Mouse (Mus musculus): ENCODE measurements around the gene Ebpl.
"Not testable (repeated sequence)": the region's sequence is repeated elsewhere in the genome, so short reads cannot be mapped to it uniquely, and the experiment has no call there.

Ebpl gene

DNA sequence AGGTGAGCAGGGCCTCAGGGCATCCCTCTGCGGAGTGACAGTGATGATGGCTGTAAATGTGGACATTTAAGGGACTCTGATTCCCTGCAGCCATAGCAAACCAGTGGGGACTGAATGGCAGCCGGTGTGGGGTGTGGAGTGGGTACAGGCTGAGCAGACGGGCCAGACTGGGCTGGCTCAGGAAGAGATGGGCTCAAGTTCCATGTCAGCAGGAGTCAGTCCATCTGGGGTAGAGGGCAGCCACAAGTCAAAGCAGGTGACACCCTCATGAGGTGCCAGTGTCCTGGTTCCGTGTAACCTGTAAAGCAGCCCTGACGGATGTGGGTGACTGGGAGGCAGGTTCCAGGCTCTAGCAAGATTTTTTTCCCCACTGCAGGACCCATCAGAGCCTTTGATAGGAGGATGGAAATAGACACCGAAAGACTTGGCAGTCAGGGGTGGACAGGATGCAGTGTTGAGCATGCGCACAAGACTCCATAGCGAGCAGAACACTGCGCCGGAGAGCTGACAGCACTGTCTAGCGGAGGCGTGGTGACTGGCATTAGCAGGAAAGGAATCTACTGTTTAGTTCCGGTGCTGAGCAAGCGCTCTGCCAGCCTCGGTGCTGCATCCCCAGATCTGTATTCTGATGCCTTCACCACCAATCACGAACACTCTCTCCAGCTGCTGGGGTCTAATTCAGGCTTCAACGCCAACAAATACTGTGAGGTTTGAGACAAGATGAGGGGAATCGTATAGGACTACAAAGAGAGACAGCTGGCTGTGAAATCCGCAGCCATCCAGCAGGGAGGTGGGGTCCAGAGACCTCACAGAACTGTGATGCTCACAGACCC lies 32.4 kb downstream of the Ebpl start:
- peak; percentile 7 for DNase-seq (ENCODE audit: low spot score)

DNA sequence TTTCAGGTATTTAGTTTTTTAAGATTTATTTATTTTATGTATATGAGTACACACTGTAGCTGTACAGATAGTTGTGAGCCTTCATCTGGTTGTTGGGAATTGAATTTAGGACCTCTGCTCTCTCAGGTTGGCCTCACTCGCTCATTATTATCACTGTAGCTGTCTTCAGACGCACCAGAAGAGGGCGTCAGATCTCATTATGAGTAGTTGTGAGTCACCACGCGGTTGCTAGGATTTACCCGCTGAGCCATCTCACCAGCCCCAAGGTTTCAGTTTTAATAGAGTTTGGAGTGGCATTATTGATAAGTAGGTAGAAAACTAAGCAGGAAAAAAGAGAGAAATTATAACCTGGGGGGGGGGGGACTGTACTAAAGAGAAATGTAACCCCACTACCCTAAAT lies 33.2 kb downstream of the Ebpl start:
- DNase-seq (ENCODE audit: low spot score): not testable (repeated sequence)

DNA sequence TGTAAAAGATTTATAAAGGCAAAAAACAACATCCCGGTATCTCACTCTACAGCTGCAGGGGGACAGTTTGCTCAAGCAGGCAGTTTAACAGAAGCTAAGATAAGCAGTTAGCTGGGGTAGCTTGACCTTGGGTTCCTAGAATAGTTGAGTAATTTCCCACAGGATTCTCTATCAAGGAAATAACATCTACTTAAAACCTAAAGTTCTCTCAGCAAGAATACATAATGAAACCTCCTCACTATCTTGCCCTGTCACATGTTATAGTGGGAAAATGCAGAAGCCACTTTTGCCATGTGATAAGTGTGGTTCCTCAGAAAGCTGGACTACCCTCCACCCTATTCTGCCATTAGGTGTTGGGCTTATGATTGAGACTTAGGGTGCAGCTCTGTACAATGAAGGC lies 37.5 kb downstream of the Ebpl start:
- DNase-seq (ENCODE audit: low spot score): no peak

DNA sequence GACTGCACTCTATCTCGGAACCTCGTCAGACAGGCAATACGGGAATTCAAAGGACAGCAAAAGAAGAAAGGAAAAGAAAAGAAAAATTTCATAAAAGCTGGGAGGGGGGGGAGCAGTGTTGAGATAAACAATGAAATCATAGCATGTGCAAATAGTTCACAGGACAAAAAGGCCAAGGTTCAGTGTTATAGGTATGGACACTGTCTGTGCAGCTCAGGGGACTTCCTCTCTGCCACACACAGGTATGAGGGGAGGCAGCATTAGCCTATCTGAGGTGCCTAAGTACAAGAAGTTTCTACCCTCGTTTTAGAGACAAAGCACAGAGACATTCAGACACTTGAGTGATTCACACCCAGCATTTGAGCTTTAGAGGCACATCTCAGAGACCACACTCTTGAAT lies 39.0 kb downstream of the Ebpl start:
- no peak for DNase-seq (ENCODE audit: low spot score)

DNA sequence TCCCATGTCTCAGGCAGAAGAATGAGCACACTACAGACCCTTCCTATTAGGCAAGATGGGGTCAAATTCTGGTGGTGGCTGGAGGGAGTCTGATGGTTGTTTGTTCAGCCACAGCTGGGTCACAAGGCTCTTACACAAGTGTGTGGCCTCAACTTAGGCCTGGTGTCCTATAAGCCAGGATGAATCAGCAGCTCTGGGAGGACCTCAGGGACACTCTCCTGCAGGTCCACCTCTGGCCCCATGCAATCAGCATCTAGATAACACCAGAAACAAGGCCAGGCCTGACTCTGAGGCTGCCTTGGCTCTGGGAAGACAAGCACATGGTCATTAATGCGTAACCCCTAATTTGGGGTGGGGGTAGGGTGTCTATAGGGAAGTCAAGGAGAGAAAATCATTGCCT lies 39.5 kb downstream of the Ebpl start:
- DNase-seq (ENCODE audit: low spot score): no peak

DNA sequence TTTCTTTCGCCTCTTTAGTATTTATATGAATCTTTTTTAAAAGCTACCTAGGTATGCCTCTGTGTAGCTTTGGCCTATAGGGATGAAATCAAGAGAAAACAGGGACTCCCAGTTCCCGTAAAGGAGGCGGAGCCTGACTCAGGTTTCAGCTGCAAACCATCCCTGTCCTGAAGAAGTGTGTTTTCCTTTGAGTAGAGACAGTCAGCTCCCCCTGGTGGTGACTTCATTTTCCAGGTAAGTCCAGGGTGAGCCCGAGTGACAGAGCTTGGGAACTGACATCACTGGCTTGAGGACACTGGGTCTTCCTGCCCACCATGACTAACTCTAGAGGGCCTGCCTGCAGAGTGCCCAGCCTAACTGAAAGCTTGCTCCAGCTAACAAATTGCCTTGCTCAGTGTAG lies 43.4 kb downstream of the Ebpl start:
- DNase-seq (ENCODE audit: low spot score): no peak

DNA sequence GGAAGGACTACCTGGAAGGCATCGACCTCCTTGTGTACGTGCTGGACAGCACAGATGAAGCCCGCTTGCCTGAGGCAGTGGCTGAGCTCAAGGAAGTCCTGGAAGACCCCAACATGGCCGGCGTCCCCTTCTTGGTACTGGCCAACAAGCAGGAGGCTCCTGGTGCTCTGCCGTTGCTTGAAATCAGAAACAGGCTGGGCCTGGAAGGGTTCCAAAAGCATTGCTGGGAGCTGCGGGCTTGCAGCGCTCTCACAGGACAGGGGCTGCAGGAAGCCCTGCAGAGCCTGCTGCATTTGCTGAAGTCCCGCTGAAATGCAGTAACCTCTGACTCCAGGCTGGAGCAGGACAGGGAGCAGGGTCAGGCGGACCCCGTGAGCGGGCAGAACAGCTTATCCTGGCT lies 49.3 kb downstream of the Ebpl start:
- no peak for DNase-seq (ENCODE audit: low spot score)

DNA sequence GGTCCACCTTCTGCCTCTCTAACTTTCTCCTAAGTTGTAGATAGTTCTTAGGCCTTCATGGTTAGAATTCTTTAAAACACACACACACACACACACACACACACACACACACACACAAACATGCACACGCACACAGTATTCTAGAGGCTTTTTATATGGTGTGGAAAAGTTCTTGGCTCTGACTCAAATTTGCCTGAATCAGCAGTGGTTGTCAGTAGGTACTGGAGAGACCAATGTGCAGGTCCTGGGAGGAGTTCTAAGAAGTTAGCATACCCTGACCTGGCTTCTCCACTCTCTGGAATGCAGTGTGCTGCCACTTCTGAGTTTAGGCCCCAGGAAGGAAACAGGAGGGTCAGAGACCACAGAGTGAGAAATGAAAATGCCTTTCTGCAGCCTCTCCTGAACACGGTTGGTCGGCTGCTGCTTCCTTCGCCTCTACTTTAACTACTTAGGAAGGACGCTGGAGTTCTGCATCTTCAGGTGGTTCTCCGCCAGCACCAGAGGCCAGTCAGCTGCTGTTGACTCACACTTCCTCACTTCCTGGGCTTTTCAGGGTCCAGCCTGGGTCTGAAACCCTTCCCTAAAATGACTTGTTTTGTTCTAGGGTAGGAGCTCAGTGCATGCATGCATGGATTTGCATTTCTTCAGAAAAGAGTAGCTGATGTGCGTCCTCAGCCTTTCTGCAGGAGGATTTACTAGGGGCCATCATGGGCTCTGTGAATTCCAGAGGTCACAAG lies 50.0 kb downstream of the Ebpl start:
- DNase-seq (ENCODE audit: low spot score): no peak

DNA sequence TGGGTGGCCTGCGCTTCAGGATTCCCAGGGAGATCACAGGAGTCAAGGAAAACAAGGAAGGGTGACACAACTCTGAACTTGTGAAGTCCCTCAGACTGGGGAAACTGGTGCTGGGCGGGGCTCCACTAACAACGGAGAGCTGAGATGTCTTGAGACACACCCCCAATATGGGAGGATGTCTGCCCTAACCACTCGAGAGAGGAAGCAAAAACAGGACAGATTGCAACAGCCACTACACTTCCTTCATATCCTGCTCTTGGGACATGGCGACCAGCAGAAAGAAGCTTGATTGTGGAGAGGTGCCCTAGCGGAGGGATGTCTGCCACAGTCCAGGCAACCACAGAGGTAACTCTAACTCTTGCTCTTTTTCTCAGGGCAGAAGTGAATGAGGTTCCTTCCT lies 50.6 kb downstream of the Ebpl start, which contains the start of gene Arl11:
Gene Arl11 (plus strand): TSS at position 161 of the 400 bp plus-strand sequence.
- no peak for DNase-seq (ENCODE audit: low spot score)

DNA sequence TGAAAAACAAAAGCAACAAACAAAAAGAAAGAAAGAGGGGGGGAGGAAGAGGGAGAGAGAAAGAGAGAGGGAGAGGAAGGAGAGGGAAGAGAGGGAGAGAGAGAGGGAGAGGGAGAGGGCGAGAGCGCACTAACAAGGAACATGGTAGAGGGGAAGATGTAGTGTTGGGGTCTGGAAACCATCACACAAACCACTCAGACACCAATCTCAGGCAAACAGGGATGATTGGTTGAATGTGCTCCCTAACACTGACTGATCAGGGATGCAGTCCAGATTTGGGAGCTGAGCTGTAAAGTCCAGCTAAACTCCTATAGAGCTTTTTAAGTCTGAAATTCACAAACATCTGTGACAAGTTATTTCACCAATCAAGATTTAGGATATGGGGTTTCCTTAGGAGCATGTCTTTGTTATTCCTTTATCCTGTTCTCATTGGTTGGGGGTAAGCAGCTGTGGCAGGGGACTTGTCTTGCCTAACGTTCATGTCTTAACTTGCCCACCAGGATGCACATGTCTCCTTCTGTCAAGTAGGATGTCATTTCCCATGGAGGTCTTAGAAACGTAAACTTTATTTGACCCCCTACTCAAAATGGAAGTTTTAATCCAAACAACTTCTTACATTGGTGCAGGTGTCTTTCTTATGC lies 56.1 kb downstream of the Ebpl start:
- no peak for DNase-seq (ENCODE audit: low spot score)

DNA sequence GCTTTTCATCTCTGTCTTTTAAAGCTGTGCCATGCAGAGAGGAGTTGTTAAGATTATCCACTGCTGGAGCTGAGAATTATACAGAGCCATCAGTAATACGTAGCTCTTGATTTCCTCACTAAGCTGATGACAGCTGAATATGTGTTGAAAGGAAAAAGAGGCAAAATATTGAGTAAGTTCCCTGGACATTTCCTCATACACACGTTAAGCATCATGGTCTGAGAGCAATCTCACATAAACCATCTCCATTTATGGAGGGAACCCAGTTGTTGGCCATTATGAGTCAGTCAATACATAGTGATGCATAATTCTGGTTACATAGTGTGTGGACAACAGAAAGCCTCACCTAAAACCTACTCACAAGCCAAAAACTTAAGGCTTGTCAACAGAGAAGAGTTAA lies 57.8 kb downstream of the Ebpl start:
- DNase-seq (ENCODE audit: low spot score): no peak

DNA sequence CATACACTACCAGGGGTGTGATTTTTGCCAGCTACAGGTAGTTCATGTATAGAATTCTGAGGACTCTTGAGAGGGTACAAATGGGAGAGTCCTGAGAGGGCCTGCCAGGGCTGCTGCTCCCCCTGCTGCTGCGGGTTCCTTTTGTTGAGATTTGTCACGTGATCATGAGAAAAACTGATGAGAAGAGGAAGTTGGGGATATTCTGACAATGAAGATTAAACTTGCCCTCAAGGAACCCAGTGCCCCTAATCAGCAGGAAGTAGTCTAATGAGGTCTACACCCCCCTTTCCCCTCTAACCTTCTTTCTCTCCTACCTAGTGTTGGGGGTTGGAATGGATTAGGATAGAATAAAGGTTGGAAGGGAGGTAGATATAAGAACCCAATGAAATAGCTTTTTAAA lies 58.9 kb downstream of the Ebpl start:
- DNase-seq (ENCODE audit: low spot score): no peak

DNA sequence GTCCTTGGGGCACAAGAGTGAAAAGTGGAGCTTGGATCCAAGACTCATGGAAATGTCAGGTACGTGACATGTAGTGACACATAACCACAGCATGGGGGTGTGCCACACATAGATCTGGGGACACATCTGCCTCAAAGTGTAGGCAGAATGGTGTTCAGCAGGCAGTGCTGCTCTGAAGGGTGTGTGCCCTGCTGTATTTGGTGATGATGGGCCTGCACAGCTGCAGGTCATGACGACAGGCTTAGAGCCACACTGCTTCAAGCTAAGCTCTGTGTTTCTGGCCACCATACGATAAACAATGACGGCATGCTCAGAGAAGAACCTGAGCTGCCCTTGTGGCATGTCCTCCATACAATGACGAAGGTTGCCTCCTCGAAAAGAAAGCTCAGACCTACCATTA lies 60.4 kb downstream of the Ebpl start:
- no peak for DNase-seq (ENCODE audit: low spot score)

DNA sequence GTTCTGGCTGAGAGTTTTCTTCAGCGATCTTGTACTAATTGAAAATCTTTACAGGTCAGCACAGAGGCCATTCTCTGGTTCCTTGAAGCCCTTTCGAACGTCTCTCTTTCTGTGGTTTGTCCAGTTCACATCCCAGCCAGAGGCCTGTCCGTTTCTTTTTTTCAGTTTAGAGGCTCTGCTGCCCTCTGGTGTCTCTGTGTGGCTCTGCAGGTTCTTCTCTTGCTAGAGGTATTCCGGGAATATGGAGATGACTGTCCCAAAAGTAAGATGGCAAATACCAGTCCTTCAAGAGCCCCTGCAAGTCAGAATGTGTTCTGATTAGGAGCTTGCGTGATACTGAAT lies 65.5 kb downstream of the Ebpl start:
- DNase-seq (ENCODE audit: low spot score): peak; percentile 19

DNA sequence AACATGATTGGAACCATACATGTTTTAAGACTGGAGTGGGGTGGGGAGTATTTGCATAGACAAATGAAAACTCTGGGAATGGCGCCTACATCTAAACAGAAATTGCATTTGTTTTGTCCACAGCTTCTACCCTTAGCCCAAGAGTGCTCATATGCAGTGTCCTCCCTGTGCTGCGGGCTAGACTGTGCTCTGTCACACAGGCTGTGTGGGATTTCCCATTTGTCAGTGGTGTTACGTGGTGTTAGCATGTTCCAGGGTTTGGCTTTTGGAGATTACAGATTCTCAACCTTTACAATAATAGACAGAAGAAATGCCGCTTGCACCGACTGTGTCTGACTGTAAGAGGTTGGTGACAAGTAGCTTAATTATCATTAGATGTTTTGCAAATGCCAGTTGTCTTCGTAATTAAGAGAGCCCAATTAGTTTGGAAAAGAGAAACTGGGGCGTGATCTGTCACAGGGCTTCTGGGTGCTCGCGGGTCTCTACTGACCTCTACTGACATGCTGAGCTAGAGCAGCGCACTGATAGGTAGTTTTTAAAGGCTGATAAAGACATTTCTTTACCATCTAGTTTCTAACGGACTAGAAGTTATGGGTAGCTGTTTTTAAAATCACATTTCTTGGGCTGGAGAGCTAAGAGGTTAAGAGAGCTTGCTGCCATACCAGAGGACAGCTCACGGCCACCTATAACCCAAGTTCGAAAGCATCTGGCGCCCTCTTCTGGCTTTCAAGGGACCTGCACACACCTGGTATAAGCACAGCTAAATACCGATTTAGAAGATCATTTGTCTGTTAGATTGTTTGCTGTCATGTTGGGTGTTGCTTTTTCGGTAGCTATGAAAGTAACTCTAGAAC lies 66.1 kb downstream of the Ebpl start:
- DNase-seq (ENCODE audit: low spot score): peak; percentile 24

DNA sequence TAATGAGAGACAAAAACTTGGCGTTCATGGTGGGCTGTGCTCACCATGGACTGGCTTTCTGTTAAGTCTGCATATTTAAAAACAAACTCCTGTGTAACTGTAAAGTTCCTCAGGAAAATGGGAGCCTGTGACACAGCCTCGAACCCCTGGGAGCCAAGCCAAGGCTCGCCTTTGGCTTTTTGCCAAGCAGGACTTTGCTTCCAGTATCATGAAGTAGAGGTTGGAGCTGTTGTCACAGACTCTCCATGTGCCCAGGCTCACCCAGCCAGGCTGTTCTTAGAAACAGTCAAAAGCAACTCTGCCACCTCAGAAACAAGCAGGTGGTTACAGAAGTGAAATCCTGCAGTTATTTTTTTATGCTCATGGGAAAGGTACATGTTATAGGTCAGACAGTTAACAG lies 69.6 kb downstream of the Ebpl start:
- DNase-seq (ENCODE audit: low spot score): no peak

DNA sequence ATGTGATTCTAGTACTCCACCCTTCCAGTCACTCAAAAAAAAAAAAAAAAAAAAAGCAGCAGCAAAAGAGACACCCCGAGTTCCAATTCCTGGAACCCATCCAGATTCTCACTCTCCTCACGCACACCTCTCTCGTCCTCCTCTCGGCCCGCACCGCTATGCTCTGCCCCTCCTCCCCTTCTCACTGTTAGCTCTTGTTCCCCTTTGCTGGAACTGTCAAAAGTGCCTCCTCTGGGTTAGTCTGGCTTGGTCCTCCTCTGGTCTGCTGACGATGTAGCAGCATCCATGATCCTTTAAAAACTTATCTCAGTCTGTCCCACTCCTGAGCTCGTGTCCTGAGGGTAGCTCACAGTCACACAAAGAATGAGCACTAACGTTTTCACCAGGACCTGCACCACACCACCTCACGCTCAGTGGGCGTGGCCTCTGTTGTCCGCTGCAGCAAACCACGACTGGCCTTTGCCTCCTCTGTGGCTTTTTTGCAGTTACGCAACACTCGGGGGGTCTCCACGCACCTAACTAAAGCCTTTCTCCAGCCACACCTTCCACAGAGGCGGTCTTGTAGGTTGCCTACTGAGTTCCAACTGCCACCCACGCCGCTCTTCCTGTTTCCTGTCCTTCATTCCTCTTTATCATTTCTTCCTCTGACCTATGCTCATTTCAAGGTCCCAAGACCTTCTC lies 71.5 kb downstream of the Ebpl start:
- DNase-seq (ENCODE audit: low spot score): no peak

Data from spleen, adult 12 weeks (tissue).